Mouse (Mus musculus) E14TG2a.4 (cell line): ENCODE measurements around the gene Trpc5.

Experiments
- CTCF ChIP-seq: conservative IDR thresholded peaks from 2 replicates; pipeline ENCODE4 v1.5.1; 2014; ENCODE audit warnings: low read length
- NANOG ChIP-seq: IDR thresholded peaks from 2 replicates; pipeline ENCODE4 v1.6.1; 2014; ENCODE audit warnings: borderline replicate concordance, low read length, mixed read lengths

DNA sequence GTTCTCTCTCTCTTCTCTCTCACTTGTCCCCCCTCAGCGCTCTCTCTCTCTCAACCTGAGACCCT, at the start of gene Trpc5:
- TF ChIP-seq CTCF = no peak
- TF ChIP-seq NANOG = no peak
